Mouse (Mus musculus) ES-CJ7 (cell line): ENCODE results near the gene Ykt6.

ENCODE experiments used
- DNase-seq: peaks from one replicate; pipeline ENCODE4 v3.0.0; 2011; ENCODE audit warnings: low read depth, low spot score

Ykt6 gene

GRCm38 (mm10) chr11:5948546-5949250 is 6.8 kb upstream of the Ykt6 start:
- DNase-seq = no peak

DNA sequence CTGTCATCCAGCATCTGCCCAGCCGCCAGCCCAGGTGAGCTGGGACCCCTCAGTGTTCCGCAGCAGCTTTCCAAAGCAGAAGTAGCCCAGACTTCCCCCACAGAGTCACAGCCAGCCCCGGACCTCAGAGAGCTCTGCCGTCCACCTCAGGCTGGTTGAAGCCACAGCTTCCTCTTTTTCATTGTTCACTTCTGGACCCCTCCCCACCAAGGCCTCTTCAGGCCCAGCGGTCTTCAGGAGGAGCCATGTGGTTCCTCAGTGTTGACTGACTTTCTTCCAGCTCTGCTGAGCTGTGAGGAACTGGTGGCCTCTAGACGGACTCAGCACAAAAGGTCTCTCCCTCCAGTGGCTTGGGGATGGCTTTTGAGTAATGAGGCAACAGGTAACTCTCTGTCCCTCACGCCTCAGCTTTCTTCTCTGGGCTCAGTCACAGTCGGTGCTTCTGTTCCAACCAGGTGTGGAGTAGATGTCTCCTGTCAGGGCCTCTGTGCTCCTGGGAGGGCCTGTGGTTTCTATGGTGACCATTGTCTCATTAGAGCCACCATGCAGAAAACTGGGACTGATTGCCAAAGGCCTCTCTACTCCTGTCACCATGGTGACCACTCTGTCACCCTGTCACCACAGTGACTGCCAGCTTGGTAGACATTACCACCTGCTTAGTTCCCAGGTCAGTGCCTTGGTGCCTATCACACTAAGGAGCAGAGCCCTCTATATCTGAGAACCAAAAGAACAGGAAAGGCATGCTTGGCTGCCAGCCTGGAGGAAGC is 5.7 kb upstream of the Ykt6 start, which contains the start of gene Gck:
Gck (minus strand) TSS at position 496 of the 767 bp plus-strand sequence.
- peak; percentile 40 for DNase-seq

- no peak for DNase-seq
These were observed 3.0 kb upstream of the Ykt6 start for GRCm38 (mm10) chr11:5952501-5952900.

DNA sequence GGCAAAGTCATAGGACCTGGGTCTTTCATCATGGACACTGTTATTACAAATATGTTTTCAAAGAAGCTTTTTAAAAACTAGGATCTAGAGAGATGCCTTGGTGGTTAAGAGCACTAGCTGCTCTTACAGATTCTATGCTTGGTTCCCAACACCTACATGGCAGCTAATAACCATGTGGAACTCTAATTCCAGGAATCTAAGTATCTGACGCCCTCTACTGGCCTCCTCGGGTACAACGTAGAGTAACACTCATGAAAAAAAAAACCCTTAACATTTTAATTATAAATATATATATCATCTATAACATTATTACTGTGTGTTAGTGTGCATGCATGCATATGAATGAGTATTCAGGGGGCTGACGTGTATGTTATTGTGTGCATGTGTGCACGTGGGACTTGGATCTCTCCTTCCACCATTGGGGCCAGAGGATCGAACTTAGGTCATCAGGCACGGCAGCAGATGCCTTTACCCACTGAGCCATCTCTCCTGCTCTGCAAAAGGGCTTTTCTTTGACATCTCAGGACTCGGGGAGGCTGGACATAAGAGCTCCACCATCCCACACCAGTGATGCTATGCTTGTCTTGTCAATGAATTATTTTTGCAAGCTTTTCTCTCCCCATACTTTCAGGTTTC is 2.2 kb upstream of the Ykt6 start:
- peak; percentile 67 for DNase-seq

- no peak for DNase-seq
These were observed 1.1 kb upstream of the Ykt6 start for GRCm38 (mm10) chr11:5954435-5954834.

DNA sequence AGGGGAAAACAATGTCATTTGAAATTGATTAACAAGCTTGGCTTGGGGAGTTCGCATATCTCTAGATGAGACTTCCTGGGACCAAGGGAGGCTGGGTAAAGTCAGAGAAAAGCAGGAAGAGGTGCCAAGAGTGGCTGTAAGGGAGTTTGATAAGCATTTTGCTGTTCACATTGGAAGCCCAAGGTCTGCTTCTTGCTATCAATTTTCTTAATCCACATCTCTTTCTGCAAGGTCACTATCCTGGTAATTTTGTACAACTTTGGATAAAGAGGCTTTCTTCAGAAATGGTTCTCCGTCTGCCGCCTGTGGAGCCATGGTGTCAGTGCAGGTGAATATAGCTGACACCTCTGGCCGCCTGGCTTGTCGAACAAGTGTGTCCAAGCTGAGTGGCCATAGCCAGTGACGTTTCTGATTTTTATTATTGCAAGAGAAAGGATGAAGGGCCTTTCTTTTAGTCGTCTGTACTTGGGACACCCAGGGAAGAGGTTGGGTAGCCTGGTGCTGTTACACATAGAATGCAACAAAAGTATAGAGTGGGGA is 458 bp upstream of the Ykt6 start:
- peak; percentile 68 for DNase-seq

GRCm38 (mm10) chr11:5960051-5960450 is 4.6 kb downstream of the Ykt6 start:
- DNase-seq = no peak

DNA sequence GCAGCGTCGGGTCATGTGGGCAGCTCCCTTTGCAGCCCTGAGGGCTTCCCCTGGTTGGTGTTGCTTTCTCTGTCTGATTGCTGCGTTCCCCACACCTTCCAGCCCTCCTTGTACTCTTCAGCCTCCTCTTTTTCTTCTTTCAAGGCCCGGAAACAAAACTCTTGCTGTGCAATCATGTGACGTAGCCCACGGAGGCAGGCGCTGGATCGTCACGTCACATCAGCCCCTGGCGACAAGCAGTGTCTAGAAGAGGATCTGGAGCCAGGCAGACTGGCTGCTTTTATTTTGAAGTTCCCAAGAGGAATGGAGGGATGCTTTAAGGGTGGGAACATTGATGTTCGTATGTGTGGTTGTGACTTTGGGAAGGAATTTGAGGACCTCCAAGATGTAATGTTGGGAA is 10.4 kb downstream of the Ykt6 start:
- no peak for DNase-seq

GRCm38 (mm10) chr11:5966751-5967150 is 11.3 kb downstream of the Ykt6 start:
- DNase-seq = no peak

- DNase-seq = no peak
These were observed 12.7 kb downstream of the Ykt6 start for GRCm38 (mm10) chr11:5968223-5968622.

- no peak for DNase-seq
These were observed 15.7 kb downstream of the Ykt6 start for GRCm38 (mm10) chr11:5971202-5971601.

GRCm38 (mm10) chr11:5973151-5973550 is 17.7 kb downstream of the Ykt6 start:
- peak; percentile 67 for DNase-seq

DNA sequence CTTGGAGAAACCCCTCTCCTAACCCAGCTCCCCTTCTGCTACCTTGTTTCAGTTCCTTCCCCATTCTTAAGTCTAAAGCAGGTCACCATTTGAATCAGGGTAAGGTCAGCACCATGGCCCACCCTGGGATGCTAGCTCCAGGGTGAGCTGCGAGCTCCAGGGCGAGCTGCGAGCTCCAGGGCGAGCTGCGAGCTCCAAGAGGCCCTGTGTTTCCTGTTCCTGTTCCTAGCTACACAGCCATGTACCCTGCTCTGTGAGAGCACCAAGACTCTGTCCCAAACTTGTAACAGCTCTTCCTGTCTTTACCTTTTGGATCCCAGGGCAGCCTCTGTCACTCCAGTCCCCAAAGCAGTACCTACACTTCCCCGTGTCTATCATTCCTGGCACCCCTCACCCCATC is 18.6 kb downstream of the Ykt6 start:
- DNase-seq = no peak

DNA sequence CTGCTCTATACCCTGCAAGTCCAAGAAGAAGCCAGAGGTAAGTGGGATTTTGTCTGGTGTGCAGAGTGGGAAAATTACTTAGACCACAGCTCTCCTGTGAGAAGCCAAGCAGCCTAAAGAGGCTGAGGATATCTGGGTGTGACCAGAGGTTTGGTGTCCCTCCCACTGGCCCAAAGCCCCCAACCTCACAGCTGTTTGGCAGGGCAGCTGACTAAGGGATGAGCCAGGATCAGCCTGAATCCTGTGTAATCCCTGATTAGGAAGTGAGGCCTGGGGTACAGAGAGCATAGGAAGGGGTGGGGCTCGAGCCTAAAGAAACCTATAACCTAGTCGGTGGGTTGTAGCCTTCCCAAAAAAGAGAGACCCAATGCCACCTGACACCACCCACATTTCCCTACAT is 19.6 kb downstream of the Ykt6 start:
- no peak for DNase-seq

GRCm38 (mm10) chr11:5976106-5976505 is 20.6 kb downstream of the Ykt6 start:
- no peak for DNase-seq

DNA sequence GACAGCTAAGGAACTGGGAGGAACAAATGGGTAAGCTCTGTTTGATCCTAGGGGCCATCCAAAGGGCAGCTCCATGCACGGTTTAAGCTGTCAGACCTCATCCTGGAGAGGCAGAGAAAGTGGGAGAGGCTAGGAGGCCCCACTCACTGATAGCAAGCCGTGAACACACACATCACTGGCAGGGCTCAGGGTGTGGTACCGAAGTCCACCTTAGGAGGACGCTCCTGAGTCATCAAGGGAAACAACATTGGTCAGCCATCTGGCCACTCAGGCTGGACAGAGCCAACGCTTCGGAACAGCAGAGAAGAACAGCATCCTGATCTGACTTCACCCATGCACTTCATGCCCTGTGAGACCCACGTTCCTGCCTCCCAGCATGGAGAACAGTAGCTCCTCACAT is 23.6 kb downstream of the Ykt6 start:
- no peak for DNase-seq

DNA sequence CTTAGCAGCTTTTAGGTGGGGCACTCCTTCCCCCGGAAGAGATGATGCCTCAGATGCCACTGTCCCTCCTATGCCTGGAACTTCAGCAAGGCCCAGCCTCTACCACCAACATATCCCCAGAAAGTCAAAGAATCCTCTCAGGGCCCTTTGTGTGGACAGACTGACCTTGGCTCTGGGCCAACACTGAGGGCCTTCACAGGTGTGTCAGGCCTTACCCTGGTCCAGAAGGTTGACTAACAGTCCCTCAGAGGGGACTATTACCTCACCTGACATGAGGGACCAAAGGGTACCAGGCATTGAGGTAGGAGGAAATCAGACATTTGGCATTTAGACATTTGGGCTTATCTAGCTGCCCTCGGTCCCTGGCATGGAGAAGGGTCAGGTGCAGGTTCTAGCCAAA is 24.6 kb downstream of the Ykt6 start:
- no peak for DNase-seq

- DNase-seq = no peak
These were observed 25.1 kb downstream of the Ykt6 start for GRCm38 (mm10) chr11:5980561-5980960.

DNA sequence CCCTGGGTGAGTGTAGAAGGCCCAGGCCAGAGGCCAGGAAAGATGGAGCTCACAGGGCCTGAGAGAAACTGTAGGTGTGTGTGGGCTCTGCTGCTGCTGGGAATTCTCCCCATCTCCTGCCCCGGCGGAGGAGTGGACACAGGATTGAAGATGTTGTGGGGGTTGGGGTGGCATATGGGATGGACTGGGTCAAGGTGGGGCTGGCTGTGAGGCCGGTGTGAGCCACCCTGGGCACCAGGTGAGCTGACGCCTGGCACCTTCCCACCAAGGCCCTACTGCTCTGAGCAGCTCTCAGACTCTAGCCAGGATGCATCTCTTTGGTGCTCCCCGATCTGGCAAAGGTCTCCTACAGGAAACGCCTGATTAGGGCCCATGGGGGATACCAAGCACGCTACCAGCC is 25.8 kb downstream of the Ykt6 start:
- no peak for DNase-seq

DNA sequence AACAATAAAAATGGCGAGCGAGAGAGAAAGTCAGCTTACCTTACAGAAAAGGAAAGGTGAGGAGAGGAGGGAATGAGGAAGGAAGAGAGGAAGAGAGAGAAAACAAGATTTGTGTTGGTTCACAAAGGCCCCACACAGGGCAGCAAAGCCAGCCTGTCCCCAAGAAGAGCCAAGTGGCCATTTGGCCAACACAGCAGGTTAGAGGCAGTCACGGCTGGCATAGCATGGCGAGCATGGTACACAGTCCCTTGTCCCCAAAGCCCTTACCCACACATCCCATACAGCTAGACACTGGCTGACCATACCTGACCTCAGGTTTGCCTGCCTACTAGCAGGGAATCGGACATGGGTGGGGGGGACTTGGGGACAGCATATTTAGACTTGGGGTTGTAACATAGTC is 28.1 kb downstream of the Ykt6 start:
- no peak for DNase-seq

DNA sequence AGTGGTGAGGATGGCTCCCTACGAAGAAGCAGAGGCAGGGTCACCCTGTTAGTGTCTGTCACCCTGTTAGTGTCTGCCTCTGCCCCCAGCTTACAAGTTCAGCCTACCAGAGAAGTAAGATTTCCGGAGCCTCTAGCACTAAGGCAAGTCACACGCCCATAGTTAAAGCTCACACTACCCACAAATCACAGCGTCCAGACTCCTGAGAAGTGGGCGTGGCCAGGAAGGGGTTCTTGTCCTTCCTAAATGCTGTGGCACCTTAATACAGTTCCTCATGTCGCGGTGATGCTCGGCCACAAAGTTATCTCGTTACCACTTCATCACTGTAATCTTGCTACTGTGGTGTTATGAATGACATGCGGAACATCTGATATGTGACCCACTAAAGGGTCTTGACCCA is 32.6 kb downstream of the Ykt6 start:
- peak; percentile 34 for DNase-seq

DNA sequence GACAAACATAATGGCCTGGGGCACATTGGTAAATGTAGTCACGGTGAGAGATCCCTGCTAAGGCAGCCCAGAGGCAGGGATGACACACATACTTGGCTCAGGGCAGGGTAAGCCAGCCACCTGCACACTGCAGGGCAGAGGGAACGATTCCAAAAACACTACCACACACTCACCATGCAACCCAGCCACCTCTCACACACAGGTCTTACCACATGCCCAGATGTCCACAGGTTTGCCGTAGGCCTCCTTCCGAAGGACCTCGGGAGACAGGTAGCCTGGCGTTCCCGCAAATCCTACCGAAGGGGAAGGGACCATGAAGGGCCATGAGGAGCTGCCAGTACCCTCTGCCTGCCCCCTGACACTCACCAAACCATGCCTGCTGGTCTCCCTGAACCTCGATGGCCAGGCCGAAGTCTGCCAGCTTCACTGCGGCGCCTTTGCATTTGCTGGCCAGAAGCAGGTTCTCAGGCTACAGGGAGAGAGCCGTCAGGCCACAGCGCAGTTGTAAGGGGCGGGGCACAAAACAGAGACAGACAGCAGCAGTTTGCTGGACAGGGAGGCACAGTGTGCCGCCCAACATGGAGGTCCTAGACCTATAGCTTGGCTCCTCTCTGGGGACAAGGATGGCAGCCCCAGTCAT is 34.6 kb downstream of the Ykt6 start:
- no peak for DNase-seq
